Mouse (Mus musculus) embryonic facial prominence, embryonic 12.5 days (tissue): ENCODE results near the gene Bcl9. TPM values are rescaled to one million over a fixed set of nuclear protein-coding genes. Genes with fewer than 3 reads are reported as not detected.
A peak's percentile ranks its signal among the peaks of the same experiment; 100 is the strongest.

Experiments
- ATAC-seq: fragments of 200-750 bp; cut with Nextera tagmentation; 2 replicates; pipeline ENCODE4 v1.8.0; 2017; ENCODE audit not compliant: insufficient number of reproducible peaks, insufficient read depth, low FRiP score, low TSS enrichment
- H3K27ac ChIP-seq: fragments of 300-500 bp; sonication (generic); 2 replicates; pipeline ENCODE4 v1.5.1; 2016; ENCODE audit warnings: mild to moderate bottlenecking
- H3K27me3 ChIP-seq: fragments of 300-500 bp; sonication (generic); 2 replicates; pipeline ENCODE4 v1.6.1; 2016; ENCODE audit warnings: mild to moderate bottlenecking, moderate library complexity
- H3K36me3 ChIP-seq: fragments of 300-500 bp; sonication (generic); 2 replicates; pipeline ENCODE4 v1.6.1; 2016; ENCODE audit warnings: mild to moderate bottlenecking
- H3K4me1 ChIP-seq: fragments of 300-500 bp; sonication (generic); 2 replicates; pipeline ENCODE4 v1.6.1; 2016
- H3K4me2 ChIP-seq: fragments of 300-500 bp; sonication (generic); replicated peaks from 2 replicates; pipeline ENCODE4 v1.6.1; 2016; ENCODE audit warnings: mild to moderate bottlenecking, moderate library complexity
- H3K4me3 ChIP-seq: fragments of 300-500 bp; sonication (generic); 2 replicates; pipeline ENCODE4 v1.5.1; 2016; ENCODE audit warnings: mild to moderate bottlenecking
- H3K9ac ChIP-seq: fragments of 300-500 bp; sonication (generic); 2 replicates; pipeline ENCODE4 v1.6.1; 2016; ENCODE audit warnings: mild to moderate bottlenecking, moderate library complexity
- H3K9me3 ChIP-seq: fragments of 300-500 bp; sonication (generic); 2 replicates; pipeline ENCODE4 v1.6.1; 2016; ENCODE audit warnings: mild to moderate bottlenecking, moderate library complexity
- WGBS: fragments of 180-500 bp; shearing (Covaris S2); methylation state at CpG from one replicate; pipeline ENCODE4 v1.1.7; 2016; 5-methylcytosine and 5-hydroxymethylcytosine counted together
- polyA plus RNA-seq: library from polyadenylated mRNA; unstranded; fragments of >200 nt; fragmentation: Nextera tagmentation; extraction: Ambion mirVana; gene quantifications from 2 replicates; pipeline ENCODE4 v1.2.1, GENCODE M21; 2016

The Bcl9 gene
- polyA plus RNA-seq, 1 experiment from 2014 or later: 82.4 TPM

- H3K4me2 ChIP-seq: no peak overlapping the region
- H3K4me1 ChIP-seq: peaks cover 16% of the 10 kb centered on the region
- no peaks in the 10 kb centered on the region for H3K27me3 ChIP-seq
- H3K4me3 ChIP-seq: no peak overlapping the region
- no peak for ATAC-seq
- no peaks in the 10 kb centered on the region for H3K36me3 ChIP-seq
- 86% methylated on average over 9 of the region's 9 CpGs for WGBS
- H3K27ac ChIP-seq: no peak overlapping the region
- H3K9me3 ChIP-seq: no peaks in the 10 kb centered on the region
- no peak overlapping the region for H3K9ac ChIP-seq
Observed at GRCm38 (mm10) chr3:97294334-97294733, 3.4 kb downstream of the Bcl9 start.

GRCm38 (mm10) chr3:97284878-97285277, 12.8 kb downstream of the Bcl9 start:
- Histone ChIP-seq H3K4me3 (no peak overlapping the region), H3K36me3 (peaks cover 8% of the 10 kb centered on the region), H3K9ac (no peak overlapping the region), H3K4me1 (peaks cover 25% of the 10 kb centered on the region), H3K27ac (no peak overlapping the region), H3K4me2 (no peak overlapping the region), H3K9me3 (no peaks in the 10 kb centered on the region), H3K27me3 (no peaks in the 10 kb centered on the region)
- no peak for ATAC-seq
- WGBS: 90% methylated on average over 4 of the region's 4 CpGs

DNA sequence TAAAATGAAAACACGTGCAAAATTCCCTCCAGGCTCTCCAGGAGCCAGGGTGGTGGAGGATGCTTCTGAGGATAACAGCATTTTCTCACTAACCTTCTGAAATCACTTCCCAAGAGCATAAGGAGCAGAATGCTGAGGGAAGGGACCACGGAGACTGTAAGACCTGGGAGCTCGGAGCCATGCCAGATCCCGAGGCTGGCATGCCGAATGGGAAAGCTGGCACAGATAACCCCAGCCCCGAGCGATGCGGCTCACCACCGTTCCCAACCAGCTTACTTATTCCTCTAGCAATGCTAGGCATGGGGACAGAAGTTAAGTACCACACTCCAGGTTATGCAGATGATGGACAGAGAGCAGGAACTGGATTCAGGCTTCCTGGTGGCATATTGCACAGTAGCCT, 13.7 kb downstream of the Bcl9 start:
- Histone ChIP-seq H3K9me3 (no peaks in the 10 kb centered on the region), H3K4me2 (no peak overlapping the region), H3K27me3 (no peaks in the 10 kb centered on the region), H3K27ac (no peak overlapping the region), H3K4me1 (peaks cover 22% of the 10 kb centered on the region), H3K9ac (no peak overlapping the region), H3K36me3 (peaks cover 8% of the 10 kb centered on the region), H3K4me3 (no peak overlapping the region)
- WGBS: 87% methylated on average over 9 of the region's 9 CpGs
- ATAC-seq: no peak

DNA sequence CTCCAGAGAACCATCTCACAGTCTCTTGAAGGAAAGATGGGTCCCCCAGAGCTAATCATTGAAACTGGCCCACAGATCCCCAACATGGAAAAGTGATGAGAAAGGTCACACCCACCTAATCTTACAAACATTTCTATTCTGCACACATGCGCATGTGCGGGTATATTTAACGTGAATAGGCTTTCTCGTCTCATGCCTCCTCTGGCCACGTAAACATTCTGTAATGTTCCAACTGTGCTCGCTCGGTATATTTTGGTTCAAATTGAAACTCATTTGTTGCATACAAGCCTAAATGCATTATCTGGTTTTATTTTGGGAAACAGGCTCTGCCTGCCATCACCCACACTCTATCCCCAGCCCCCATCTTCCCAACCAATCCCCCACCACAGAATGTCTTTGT, 16.3 kb downstream of the Bcl9 start:
- Histone ChIP-seq H3K27me3 (no peaks in the 10 kb centered on the region), H3K9me3 (no peaks in the 10 kb centered on the region), H3K9ac (no peak overlapping the region), H3K4me2 (no peak overlapping the region), H3K27ac (no peak overlapping the region), H3K36me3 (peaks cover 8% of the 10 kb centered on the region), H3K4me1 (peaks cover 12% of the 10 kb centered on the region), H3K4me3 (no peak overlapping the region)
- 86% methylated on average over 7 of the region's 7 CpGs for WGBS
- ATAC-seq: no peak

GRCm38 (mm10) chr3:97275708-97276107, 22.0 kb downstream of the Bcl9 start:
- H3K27me3 ChIP-seq: no peaks in the 10 kb centered on the region
- peaks cover 19% of the 10 kb centered on the region; the same call in 1 of the 2 replicates for H3K4me1 ChIP-seq
- H3K4me2 ChIP-seq: no peak overlapping the region
- H3K9me3 ChIP-seq: no peaks in the 10 kb centered on the region
- WGBS: 75% methylated on average over 5 of the region's 5 CpGs
- no peak overlapping the region for H3K27ac ChIP-seq
- no peak overlapping the region for H3K4me3 ChIP-seq
- peaks cover 6% of the 10 kb centered on the region for H3K36me3 ChIP-seq
- H3K9ac ChIP-seq: no peak overlapping the region
- no peak for ATAC-seq

GRCm38 (mm10) chr3:97274516-97275230, 23.0 kb downstream of the Bcl9 start:
- no peak for ATAC-seq
- H3K36me3 ChIP-seq: peaks cover 6% of the 10 kb centered on the region
- no peaks in the 10 kb centered on the region for H3K9me3 ChIP-seq
- H3K4me3 ChIP-seq: no peak overlapping the region
- no peaks in the 10 kb centered on the region for H3K27me3 ChIP-seq
- H3K27ac ChIP-seq: no peak overlapping the region
- H3K4me1 ChIP-seq: peaks cover 19% of the 10 kb centered on the region; the same call in 1 of the 2 replicates
- no peak overlapping the region for H3K9ac ChIP-seq
- 82% methylated on average over 15 of the region's 15 CpGs for WGBS
- no peak overlapping the region for H3K4me2 ChIP-seq

DNA sequence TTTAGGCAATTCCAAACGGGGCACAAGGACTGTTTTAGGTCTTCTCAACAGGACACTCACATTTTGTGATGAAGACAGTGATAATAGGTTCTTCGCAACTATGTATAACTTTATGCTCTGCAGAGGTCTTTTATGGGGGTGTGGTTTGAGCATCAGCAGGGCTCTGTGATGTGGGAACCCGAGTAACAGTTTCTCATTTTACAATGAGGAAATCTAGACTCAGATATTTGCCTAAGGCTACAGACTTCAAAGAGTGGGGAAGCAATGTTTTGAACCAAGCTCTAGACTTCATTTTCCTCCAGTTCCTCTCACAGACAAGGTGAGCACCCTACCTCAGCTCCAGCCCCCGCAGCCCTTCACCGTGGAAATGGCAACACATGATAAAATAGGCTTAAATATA, 23.8 kb downstream of the Bcl9 start:
- H3K4me3 ChIP-seq: no peak overlapping the region
- H3K27ac ChIP-seq: no peak overlapping the region

DNA sequence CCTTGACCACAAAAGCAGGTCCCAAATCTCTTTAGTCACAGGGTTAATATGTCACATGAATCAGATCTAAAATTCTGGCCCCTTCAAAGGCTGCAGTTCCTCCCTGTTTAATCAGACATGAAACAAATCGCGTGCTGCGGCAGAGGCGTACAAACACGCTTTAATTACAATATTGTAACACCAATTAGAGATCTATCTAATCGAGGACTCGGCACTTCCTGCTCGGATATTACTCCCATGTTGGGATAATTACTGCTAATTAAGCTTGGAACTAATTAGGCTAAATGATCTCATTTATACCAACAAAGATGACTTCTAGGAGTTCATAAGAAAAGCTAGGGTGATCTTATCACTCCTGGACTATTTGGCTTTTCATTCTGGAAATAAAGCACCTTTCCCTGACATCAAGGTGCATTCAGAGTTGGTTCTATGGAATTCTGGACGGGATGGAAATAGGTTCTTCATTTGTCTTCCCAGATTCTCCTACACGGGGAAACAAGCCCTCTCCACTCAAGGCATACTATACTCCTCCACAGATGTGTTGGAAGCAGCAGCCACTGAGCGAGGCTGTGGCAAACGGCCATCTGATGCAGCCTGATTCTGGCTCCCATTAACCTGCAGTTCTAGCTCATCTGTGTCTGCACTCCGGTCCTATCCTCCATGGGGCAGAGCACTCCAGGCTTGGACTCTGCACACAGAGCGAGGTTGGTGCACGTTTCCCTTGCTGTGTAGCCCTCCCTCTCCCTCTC, 31.9 kb downstream of the Bcl9 start:
- Histone ChIP-seq H3K27ac (no peak overlapping the region), H3K36me3 (no peaks in the 10 kb centered on the region), H3K4me3 (no peak overlapping the region), H3K9ac (no peak overlapping the region), H3K4me1 (no peaks in the 10 kb centered on the region), H3K27me3 (no peaks in the 10 kb centered on the region), H3K4me2 (no peak overlapping the region), H3K9me3 (no peaks in the 10 kb centered on the region)
- ATAC-seq: no peak
- WGBS: 69% methylated on average over 15 of the region's 15 CpGs

More for the DNA sequence above, 23.8 kb downstream of the Bcl9 start:
- ATAC-seq: no peak
- Histone ChIP-seq H3K9me3 (no peaks in the 10 kb centered on the region), H3K36me3 (peaks cover 6% of the 10 kb centered on the region), H3K9ac (no peak overlapping the region), H3K4me2 (no peak overlapping the region), H3K4me1 (peaks cover 19% of the 10 kb centered on the region; the same call in 1 of the 2 replicates), H3K27me3 (no peaks in the 10 kb centered on the region)
- WGBS: 71% methylated on average over 5 of the region's 5 CpGs

GRCm38 (mm10) chr3:97262235-97262634, 35.5 kb downstream of the Bcl9 start:
- Histone ChIP-seq H3K27ac (no peak overlapping the region), H3K4me2 (no peak overlapping the region), H3K36me3 (peaks cover 13% of the 10 kb centered on the region), H3K4me1 (no peaks in the 10 kb centered on the region), H3K9me3 (peaks cover 2% of the 10 kb centered on the region; the same call in 1 of the 2 replicates), H3K27me3 (no peaks in the 10 kb centered on the region), H3K4me3 (no peak overlapping the region), H3K9ac (no peak overlapping the region)
- 97% methylated on average over 1 of the region's 1 CpGs for WGBS
- no peak for ATAC-seq

- ATAC-seq: no peak
- no peak overlapping the region for H3K4me3 ChIP-seq
- peak overlapping the region; percentile 60 for H3K27ac ChIP-seq
- 22% methylated on average over 9 of the region's 9 CpGs for WGBS
- H3K9ac ChIP-seq: no peak overlapping the region; the same call in 1 of the 2 replicates
- H3K9me3 ChIP-seq: peaks cover 2% of the 10 kb centered on the region; the same call in 1 of the 2 replicates
- H3K4me2 ChIP-seq: peak overlapping the region; percentile 8; the same call in 1 of the 2 replicates
- peaks cover 37% of the 10 kb centered on the region for H3K4me1 ChIP-seq
- peaks cover 13% of the 10 kb centered on the region for H3K36me3 ChIP-seq
- no peaks in the 10 kb centered on the region for H3K27me3 ChIP-seq
Observed at GRCm38 (mm10) chr3:97255706-97256339, 41.9 kb downstream of the Bcl9 start.

DNA sequence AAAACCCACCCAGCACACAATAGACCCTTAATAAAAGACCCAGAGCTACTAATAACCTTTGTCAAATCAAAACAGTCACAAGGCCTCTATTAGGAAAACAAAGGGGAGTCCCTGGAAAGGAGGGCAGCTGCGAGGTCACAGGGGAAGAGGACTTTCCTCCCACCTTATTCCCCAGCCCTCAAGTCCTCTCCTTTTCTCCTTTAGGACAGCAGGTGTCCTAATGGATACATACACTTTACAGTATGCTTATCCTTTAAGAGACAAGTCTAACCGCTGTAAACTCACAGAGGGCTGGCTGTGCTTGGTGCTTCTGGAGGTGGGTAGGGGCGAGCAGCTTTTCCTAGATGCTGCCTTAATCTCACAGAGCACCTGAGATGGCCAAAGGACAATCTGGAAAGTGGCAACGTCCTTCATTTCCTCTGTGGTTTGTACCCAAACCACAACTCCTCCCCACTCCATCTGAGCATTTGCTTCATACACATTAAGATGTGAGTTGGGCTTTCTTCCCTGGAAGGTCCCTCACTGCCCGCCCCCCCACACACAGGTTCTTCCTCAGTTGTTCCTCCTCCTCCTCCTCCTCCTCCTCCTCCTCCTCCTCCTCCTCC, 42.8 kb downstream of the Bcl9 start:
- H3K4me3 ChIP-seq: no peak overlapping the region
- WGBS: 17% methylated on average over 5 of the region's 5 CpGs
- H3K36me3 ChIP-seq: peaks cover 10% of the 10 kb centered on the region
- peaks cover 37% of the 10 kb centered on the region for H3K4me1 ChIP-seq
- peak overlapping the region; percentile 60; the same call in 1 of the 2 replicates for H3K27ac ChIP-seq
- H3K27me3 ChIP-seq: no peaks in the 10 kb centered on the region
- peaks cover 2% of the 10 kb centered on the region; the same call in 1 of the 2 replicates for H3K9me3 ChIP-seq
- no peak overlapping the region for H3K9ac ChIP-seq
- H3K4me2 ChIP-seq: 0 out of 2 replicates have a peak overlapping the region, but pooled peaks have one; percentile 8
- no peak for ATAC-seq
